Mouse (Mus musculus) midbrain, postnatal 0 days (tissue): ENCODE measurements around the gene Pnma1. TPM values are rescaled to one million over a fixed set of nuclear protein-coding genes. Genes with fewer than 3 reads are reported as not detected.
"Not testable (repeated sequence)": the region's sequence is repeated elsewhere in the genome, so short reads cannot be mapped to it uniquely, and the experiment has no call there.

Experiments used
- ATAC-seq: fragments of 200-750 bp; cut with Nextera tagmentation; 2 replicates; pipeline ENCODE4 v1.8.0; 2017; ENCODE audit warnings: moderate number of reproducible peaks, mild to moderate bottlenecking, moderate TSS enrichment, moderate library complexity; ENCODE audit not compliant: low FRiP score
- DNase-seq: peaks from one replicate; pipeline ENCODE4 v3.0.0-alpha.2; 2015; ENCODE audit warnings: low spot score
- H3K27ac ChIP-seq: fragments of 300-500 bp; sonication (generic); 2 replicates; pipeline ENCODE4 v1.5.1; 2014; ENCODE audit warnings: low read depth, mild to moderate bottlenecking, low read length, mixed read lengths
- H3K27me3 ChIP-seq: fragments of 300-500 bp; sonication (generic); 2 replicates; pipeline ENCODE4 v1.6.1; 2014; ENCODE audit warnings: low read length, control low read depth, mixed read lengths; ENCODE audit not compliant: insufficient read depth
- H3K36me3 ChIP-seq: fragments of 300-500 bp; sonication (generic); 2 replicates; pipeline ENCODE4 v1.6.1; 2014; ENCODE audit warnings: low read length, control low read depth, mixed read lengths; ENCODE audit not compliant: insufficient read depth
- H3K4me1 ChIP-seq: fragments of 300-500 bp; sonication (generic); 2 replicates; pipeline ENCODE4 v1.6.1; 2014; ENCODE audit warnings: mild to moderate bottlenecking, control low read depth, antibody characterized with exemption, low read length, mixed read lengths; ENCODE audit not compliant: insufficient read depth
- H3K4me2 ChIP-seq: fragments of 300-500 bp; sonication (generic); 2 replicates; pipeline ENCODE4 v1.6.1; 2014; ENCODE audit warnings: low read depth, mild to moderate bottlenecking, low read length, mixed read lengths; ENCODE audit not compliant: poor library complexity, severe bottlenecking
- H3K4me3 ChIP-seq: fragments of 300-500 bp; sonication (generic); 2 replicates; pipeline ENCODE4 v1.5.1; 2014; ENCODE audit warnings: low read depth, mild to moderate bottlenecking, low read length, moderate library complexity
- H3K9ac ChIP-seq: fragments of 300-500 bp; sonication (generic); replicated peaks from 2 replicates; pipeline ENCODE4 v1.6.1; 2014; ENCODE audit warnings: mild to moderate bottlenecking, low read length, moderate library complexity, mixed read lengths; ENCODE audit not compliant: poor library complexity, severe bottlenecking
- H3K9me3 ChIP-seq: fragments of 300-500 bp; sonication (generic); 2 replicates; pipeline ENCODE4 v1.6.1; 2016; ENCODE audit warnings: low read length, control low read depth
- CTCF ChIP-seq: IDR thresholded peaks from 2 replicates; pipeline ENCODE4 v1.5.1; 2016; ENCODE audit warnings: antibody characterized with exemption, mild to moderate bottlenecking
- WGBS: fragments of 180-500 bp; shearing (Covaris S2); extraction: QIAGEN DNeasy Blood & Tissue Kit; methylation state at CpG from one replicate; pipeline ENCODE4 v1.1.7; 2014; 5-methylcytosine and 5-hydroxymethylcytosine counted together
- polyA plus RNA-seq: library from polyadenylated mRNA; unstranded; fragments of >200 nt; fragmentation: Nextera tagmentation; extraction: Ambion mirVana; gene quantifications from 2 replicates; pipeline ENCODE4 v1.2.1, GENCODE M21; 2015
- total RNA-seq: library from RNA; depleted of rRNA; stranded (reverse); fragments of >200 nt; gene quantifications from 2 replicates; pipeline ENCODE4 v1.2.3, GENCODE M21; 2014; rRNA removed

Gene Pnma1
- total and polyA plus RNA-seq, 2 experiments from 2014 or later: 6.0 to 8.2 TPM

DNA sequence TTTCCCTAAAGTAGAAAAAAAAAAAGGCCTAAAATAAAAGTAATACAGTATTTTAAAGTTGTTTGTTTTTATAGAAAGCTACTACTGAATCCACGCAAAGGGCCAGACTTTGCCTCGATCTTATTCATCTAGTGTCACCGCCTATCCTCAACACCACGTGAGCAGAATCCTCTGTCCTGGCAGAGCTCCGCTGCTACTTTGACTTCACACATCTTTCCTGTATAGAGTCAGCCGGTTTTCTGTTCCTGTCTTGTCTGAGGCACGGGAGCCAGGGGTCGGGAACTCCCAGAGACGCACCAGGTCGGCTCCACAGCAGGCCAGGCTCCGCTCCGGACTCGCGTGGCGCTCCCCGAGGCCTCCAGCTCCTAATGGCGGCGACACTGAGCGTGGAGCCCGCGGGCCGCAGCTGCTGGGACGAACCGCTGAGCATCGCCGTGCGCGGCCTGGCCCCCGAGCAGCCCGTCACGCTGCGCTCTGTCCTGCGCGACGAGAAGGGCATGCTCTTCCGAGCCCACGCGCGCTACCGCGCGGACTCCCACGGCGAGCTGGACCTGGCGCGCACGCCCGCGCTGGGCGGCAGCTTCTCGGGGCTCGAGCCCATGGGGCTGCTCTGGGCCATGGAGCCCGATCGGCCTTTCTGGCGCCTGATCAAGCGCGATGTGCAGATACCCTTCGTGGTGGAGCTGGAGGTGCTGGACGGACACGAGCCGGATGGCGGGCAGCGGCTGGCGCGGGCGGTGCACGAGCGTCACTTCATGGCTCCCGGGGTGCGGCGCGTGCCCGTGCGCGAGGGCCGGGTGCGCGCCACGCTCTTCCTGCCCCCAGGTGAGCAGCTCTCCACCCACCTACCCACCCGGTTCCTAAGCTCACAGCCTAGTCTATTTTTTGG, 47.4 kb downstream of the Pnma1 start, which contains the start of gene Acot6:
TSS of gene Acot6 (plus strand) at position 51 of the 889 bp plus-strand sequence.
- Histone ChIP-seq H3K4me3 (peak within 1 kb of the TSS; percentile 50), H3K9ac (peak within 1 kb of the TSS; percentile 61), H3K4me2 (peak within 1 kb of the TSS; percentile 66), H3K27ac (peak within 1 kb of the TSS; percentile 63)
- ATAC-seq (peak; percentile 79), DNase-seq (peak; percentile 68)
- not testable (repeated sequence) for H3K9me3 ChIP-seq, H3K36me3 ChIP-seq, H3K4me1 ChIP-seq, H3K27me3 ChIP-seq
- WGBS: under 1% methylated on average over 62 of the region's 80 CpGs
- TF ChIP-seq CTCF: peak; percentile 16; the same call in 1 of the 2 replicates

DNA sequence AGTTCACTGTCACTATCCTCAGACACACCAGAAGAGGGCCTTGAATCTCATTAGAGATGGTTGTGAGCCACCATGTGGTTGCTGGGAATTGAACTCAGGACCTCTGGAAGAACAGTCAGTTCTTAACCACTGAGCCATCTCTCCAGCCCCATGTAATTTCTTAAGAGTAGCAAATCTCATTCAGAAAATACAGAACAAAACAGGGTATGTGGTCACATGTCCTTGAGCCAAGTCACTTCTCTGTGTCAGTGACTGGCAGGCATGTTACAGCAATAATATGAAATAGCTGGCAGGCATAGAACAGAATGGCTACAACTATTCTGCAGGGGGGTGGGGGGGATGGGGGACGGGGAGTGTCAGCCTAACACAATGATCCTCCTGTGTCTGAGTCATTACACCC, 48.2 kb downstream of the Pnma1 start:
- H3K36me3 ChIP-seq: no peaks in the 10 kb centered on the region
- no peaks in the 10 kb centered on the region for H3K4me1 ChIP-seq
- no peak overlapping the region for H3K27ac ChIP-seq
- H3K27me3 ChIP-seq: no peaks in the 10 kb centered on the region
- H3K9me3 ChIP-seq: no peaks in the 10 kb centered on the region
- ATAC-seq (no peak), DNase-seq (no peak)
- peak overlapping the region; percentile 66 for H3K4me2 ChIP-seq
- WGBS: 48% methylated on average over 1 of the region's 1 CpGs
- no peak overlapping the region for H3K9ac ChIP-seq
- peak overlapping the region; percentile 50; the same call in 1 of the 2 replicates for H3K4me3 ChIP-seq
- no peak for TF ChIP-seq CTCF

DNA sequence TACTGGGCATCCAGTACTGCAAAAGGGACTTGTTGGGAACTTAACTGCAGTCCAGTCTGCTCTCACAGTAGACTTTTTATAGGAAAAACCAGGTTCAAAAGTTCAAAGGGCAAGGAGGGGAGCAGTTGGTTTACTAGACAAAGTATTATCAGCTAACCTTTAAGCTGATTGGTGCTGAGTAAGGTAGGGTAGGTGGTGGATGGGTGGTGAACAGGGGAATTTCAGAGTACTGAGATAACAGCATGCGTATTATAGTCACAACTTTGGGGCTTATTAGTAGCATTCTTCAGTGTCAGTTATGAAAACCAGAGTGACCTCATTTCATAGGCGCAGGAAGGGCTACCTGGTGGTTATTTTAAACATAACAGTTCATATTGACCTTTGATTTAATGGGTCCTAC, 48.7 kb downstream of the Pnma1 start:
- ATAC-seq (no peak), DNase-seq (no peak)
- Histone ChIP-seq H3K9ac (no peak overlapping the region), H3K27me3 (no peaks in the 10 kb centered on the region), H3K4me1 (no peaks in the 10 kb centered on the region), H3K9me3 (no peaks in the 10 kb centered on the region), H3K27ac (no peak overlapping the region), H3K36me3 (no peaks in the 10 kb centered on the region), H3K4me2 (no peak overlapping the region), H3K4me3 (no peak overlapping the region)
- no peak for TF ChIP-seq CTCF
- 99% methylated on average over 2 of the region's 2 CpGs for WGBS

Other genes starting within 250 kb of the Pnma1 start
- 17.5 and 17.8 TPM in 2 replicates for gene Numb, start 226.6 kb downstream of the Pnma1 start, total RNA-seq
- 9.0 TPM in 2 replicates for gene Numb, start 226.6 kb downstream of the Pnma1 start, polyA plus RNA-seq
- 25.3 and 27.8 TPM in 2 replicates for gene Riox1, start 197.9 kb downstream of the Pnma1 start, total RNA-seq
- 10.4 and 12.6 TPM in 2 replicates for gene Riox1, start 197.9 kb downstream of the Pnma1 start, polyA plus RNA-seq
- gene Heatr4, start 163.6 kb downstream of the Pnma1 start, total RNA-seq: 0.05 TPM in 1 of 2 replicates, not detected in the other
- 0.10 TPM in 1 of 2 replicates, not detected in the other for gene Heatr4, start 163.6 kb downstream of the Pnma1 start, polyA plus RNA-seq
- 16.7 and 20.7 TPM in 2 replicates for gene Acot2, start 160.6 kb downstream of the Pnma1 start, total RNA-seq
- gene Acot2, start 160.6 kb downstream of the Pnma1 start, polyA plus RNA-seq: 22.1 and 26.0 TPM in 2 replicates
- 117 and 120 TPM in 2 replicates for gene Acot1, start 139.0 kb downstream of the Pnma1 start, total RNA-seq
- 114 and 120 TPM in 2 replicates for gene Acot1, start 139.0 kb downstream of the Pnma1 start, polyA plus RNA-seq
- 0.33 and 1.7 TPM in 2 replicates for gene Acot4, start 110.1 kb downstream of the Pnma1 start, total RNA-seq
- gene Acot4, start 110.1 kb downstream of the Pnma1 start, polyA plus RNA-seq: 0.84 and 1.3 TPM in 2 replicates
- not detected in 2 replicates for gene Gm49366, start 109.6 kb downstream of the Pnma1 start, total RNA-seq
- not detected in 2 replicates for gene Gm49366, start 109.6 kb downstream of the Pnma1 start, polyA plus RNA-seq
- gene Acot3, start 96.3 kb downstream of the Pnma1 start, total RNA-seq: 0.77 and 3.4 TPM in 2 replicates
- gene Acot3, start 96.3 kb downstream of the Pnma1 start, polyA plus RNA-seq: 0.99 and 2.0 TPM in 2 replicates
- 1.5 and 2.0 TPM in 2 replicates for gene Acot5, start 79.2 kb downstream of the Pnma1 start, total RNA-seq
- 0.77 and 1.1 TPM in 2 replicates for gene Acot5, start 79.2 kb downstream of the Pnma1 start, polyA plus RNA-seq
- gene Acot6, start 47.8 kb downstream of the Pnma1 start, total RNA-seq: 4.7 and 5.8 TPM in 2 replicates
- 1.4 and 1.7 TPM in 2 replicates for gene Acot6, start 47.8 kb downstream of the Pnma1 start, polyA plus RNA-seq
- 15.6 and 17.1 TPM in 2 replicates for gene Dnal1, start 34.1 kb downstream of the Pnma1 start, total RNA-seq
- gene Dnal1, start 34.1 kb downstream of the Pnma1 start, polyA plus RNA-seq: 7.1 and 10.7 TPM in 2 replicates
- 8.5 and 15.6 TPM in 2 replicates for gene Elmsan1, start 70.4 kb upstream of the Pnma1 start, total RNA-seq
- gene Elmsan1, start 70.4 kb upstream of the Pnma1 start, polyA plus RNA-seq: 2.0 and 3.0 TPM in 2 replicates
- 13.6 and 16.5 TPM in 2 replicates for gene Ptgr2, start 136.7 kb upstream of the Pnma1 start, total RNA-seq
- 18.8 and 19.6 TPM in 2 replicates for gene Ptgr2, start 136.7 kb upstream of the Pnma1 start, polyA plus RNA-seq
- gene Zfp410, start 168.4 kb upstream of the Pnma1 start, total RNA-seq: 55.9 and 60.4 TPM in 2 replicates
- 44.7 and 48.5 TPM in 2 replicates for gene Zfp410, start 168.4 kb upstream of the Pnma1 start, polyA plus RNA-seq
- 56.6 and 60.9 TPM in 2 replicates for gene Coq6, start 213.2 kb upstream of the Pnma1 start, total RNA-seq
- gene Coq6, start 213.2 kb upstream of the Pnma1 start, polyA plus RNA-seq: 40.6 and 41.6 TPM in 2 replicates
- 10.4 and 12.5 TPM in 2 replicates for gene Fam161b, start 213.3 kb upstream of the Pnma1 start, total RNA-seq
- 11.4 and 14.1 TPM in 2 replicates for gene Fam161b, start 213.3 kb upstream of the Pnma1 start, polyA plus RNA-seq